Mouse (Mus musculus): ENCODE measurements around the gene Fancf.

DNA sequence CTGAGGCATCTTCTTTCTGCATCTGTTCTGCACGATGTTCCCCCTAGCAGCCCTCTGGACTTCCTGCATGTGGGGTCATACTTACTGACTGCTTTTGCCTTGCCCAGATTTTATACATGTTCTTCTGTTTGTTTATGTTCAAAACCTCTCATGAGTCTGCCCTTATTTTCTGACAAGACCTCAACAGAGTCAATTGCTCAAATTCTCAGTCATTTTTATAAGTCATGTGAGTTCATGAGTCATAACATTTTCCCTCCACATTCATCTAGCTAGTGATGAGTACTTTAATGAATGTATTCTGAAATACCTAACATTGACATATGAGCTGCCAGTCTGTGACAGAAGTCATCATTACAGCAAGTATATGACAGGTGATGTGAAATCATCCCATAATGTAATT, 3.3 kb upstream of the Fancf start:
- no peak for TF ChIP-seq CTCF (IDR thresholded peaks at IDR 0.05; ENCODE audit: low read depth)
- no peak for TF ChIP-seq EP300 (optimal IDR thresholded peaks at IDR 0.05)
